Mouse (Mus musculus): ENCODE data around the gene Odf3l2. TPM values are rescaled to one million over a fixed set of nuclear protein-coding genes. Genes with fewer than 3 reads are reported as not detected.
A peak's percentile ranks its signal among the peaks of the same experiment; 100 is the strongest.

Gene Odf3l2
- polyA plus RNA-seq, 2 experiments from 2014 or later, result not detected

- ATAC-seq, result no peak
Measured at GRCm38 (mm10) chr10:79670071-79670888, 24.7 kb upstream of the Odf3l2 start.

- ATAC-seq, result no peak
Measured at GRCm38 (mm10) chr10:79669576-79670057, 24.1 kb upstream of the Odf3l2 start.

GRCm38 (mm10) chr10:79668771-79669575 is 23.4 kb upstream of the Odf3l2 start, which contains the start of gene Tpgs1:
Gene Tpgs1, plus strand, starts transcription at chr10:79669369.
- peak; percentile 97 for ATAC-seq

- no peak for ATAC-seq
Measured at GRCm38 (mm10) chr10:79668076-79668475, 22.5 kb upstream of the Odf3l2 start.

GRCm38 (mm10) chr10:79666493-79666892 is 21.0 kb upstream of the Odf3l2 start:
- ATAC-seq, result no peak

GRCm38 (mm10) chr10:79665051-79665450 is 19.5 kb upstream of the Odf3l2 start:
- ATAC-seq, result no peak

GRCm38 (mm10) chr10:79664131-79664665 is 18.7 kb upstream of the Odf3l2 start, which contains the start of gene Madcam1:
Gene Madcam1, plus strand, starts transcription at chr10:79664559.
- ATAC-seq, result no peak

GRCm38 (mm10) chr10:79661861-79662260 is 16.3 kb upstream of the Odf3l2 start:
- ATAC-seq, result no peak

GRCm38 (mm10) chr10:79660298-79660697 is 14.8 kb upstream of the Odf3l2 start:
- ATAC-seq, result no peak

GRCm38 (mm10) chr10:79658829-79659228 is 13.3 kb upstream of the Odf3l2 start:
- ATAC-seq, result no peak

GRCm38 (mm10) chr10:79654946-79655395 is 9.4 kb upstream of the Odf3l2 start:
- ATAC-seq, result no peak

GRCm38 (mm10) chr10:79652789-79653188 is 7.3 kb upstream of the Odf3l2 start:
- ATAC-seq, result no peak

GRCm38 (mm10) chr10:79649070-79649751 is 3.7 kb upstream of the Odf3l2 start:
- peak; percentile 49 for ATAC-seq

- no peak for ATAC-seq
Measured at GRCm38 (mm10) chr10:79638486-79639204, 6.9 kb downstream of the Odf3l2 start.

- ATAC-seq, result no peak
Measured at GRCm38 (mm10) chr10:79637128-79638110, 8.1 kb downstream of the Odf3l2 start, which contains the start of gene Shc2. Gene Shc2, minus strand, starts transcription at chr10:79637918.

GRCm38 (mm10) chr10:79636287-79636686 is 9.3 kb downstream of the Odf3l2 start:
- ATAC-seq, result no peak

GRCm38 (mm10) chr10:79633006-79633777 is 12.3 kb downstream of the Odf3l2 start:
- no peak for ATAC-seq

GRCm38 (mm10) chr10:79631432-79631831 is 14.1 kb downstream of the Odf3l2 start:
- no peak for ATAC-seq

- no peak for ATAC-seq
Measured at GRCm38 (mm10) chr10:79628377-79628776, 17.2 kb downstream of the Odf3l2 start.

Measured in activated CD4-positive, CD25-positive, alpha-beta regulatory T cell, adult 4 months (primary cell).